Mouse (Mus musculus): ENCODE data around the gene Zfp784.

DNA sequence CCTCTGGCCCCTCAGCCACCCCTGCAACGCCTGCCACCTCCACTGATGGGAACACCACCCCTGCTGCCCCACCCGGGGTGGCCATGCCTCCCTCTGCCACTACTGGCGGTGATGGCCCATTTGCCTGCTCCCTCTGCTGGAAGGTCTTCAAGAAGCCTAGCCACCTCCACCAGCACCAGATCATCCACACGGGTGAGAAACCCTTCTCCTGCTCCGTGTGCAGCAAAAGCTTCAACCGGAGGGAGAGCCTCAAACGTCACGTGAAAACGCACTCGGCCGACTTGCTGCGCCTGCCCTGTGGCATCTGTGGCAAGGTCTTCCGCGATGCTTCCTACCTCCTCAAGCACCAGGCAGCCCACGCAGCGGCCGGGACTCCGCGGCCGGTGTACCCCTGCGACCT, 8.3 kb downstream of the Zfp784 start:
- TF ChIP-seq CTCF (IDR thresholded peaks at IDR 0.05; ENCODE audit: low read depth) (no peak), EP300 (IDR thresholded peaks at IDR 0.05; ENCODE audit: low read depth) (no peak)

All from heart, postnatal 0 days (tissue).